Mouse (Mus musculus) regulatory T cell (primary cell): Measurements from ENCODE around the gene Jarid2.

Experiments used
- in situ Hi-C: fragments of 300-600 bp; cut with MboI, MseI; formaldehyde crosslinking; loops from one replicate; pipeline ENCODE4 v1.15.1; 2025; ENCODE audit warnings: high pct_unique_total_duplicates

Gene Jarid2

DNA sequence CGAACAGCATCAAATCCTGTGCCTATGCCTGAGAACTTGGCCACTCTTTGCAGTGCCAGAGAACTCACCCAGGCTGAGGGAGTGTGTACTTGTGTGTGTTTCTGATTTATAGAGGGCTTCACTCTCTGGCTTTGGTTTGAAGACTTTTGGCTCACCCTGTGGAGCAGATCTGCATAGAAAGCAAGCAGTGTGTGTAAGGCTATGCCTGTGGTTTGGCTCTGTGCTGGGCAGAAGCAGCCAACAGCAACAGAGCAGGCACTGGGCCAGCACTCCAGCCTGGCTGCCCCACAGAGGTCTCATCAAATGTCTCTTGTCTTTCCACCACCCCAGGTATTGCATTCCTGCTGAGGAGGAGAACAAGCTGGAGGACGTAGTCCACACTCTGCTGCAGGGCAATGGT, 183.6 kb downstream of the Jarid2 start:
- in situ Hi-C loops: no loop called here

DNA sequence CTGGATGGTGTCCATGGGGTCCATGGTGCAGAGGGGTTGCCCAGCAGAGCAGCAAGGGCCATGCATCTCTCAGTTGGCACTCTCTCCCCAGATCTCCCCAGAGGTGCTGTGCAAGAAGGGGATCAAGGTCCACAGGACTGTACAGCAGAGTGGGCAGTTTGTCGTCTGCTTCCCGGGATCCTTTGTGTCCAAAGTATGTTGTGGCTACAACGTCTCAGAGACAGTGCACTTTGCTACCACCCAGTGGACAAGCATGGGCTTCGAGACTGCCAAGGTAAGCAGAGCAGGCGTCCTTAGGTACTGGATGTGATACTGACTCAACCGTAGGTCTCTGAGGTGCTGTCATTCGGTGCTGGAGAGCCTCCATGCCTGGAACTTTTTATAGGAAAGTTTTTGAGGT, 184.3 kb downstream of the Jarid2 start:
- in situ Hi-C loops: no loop called here

DNA sequence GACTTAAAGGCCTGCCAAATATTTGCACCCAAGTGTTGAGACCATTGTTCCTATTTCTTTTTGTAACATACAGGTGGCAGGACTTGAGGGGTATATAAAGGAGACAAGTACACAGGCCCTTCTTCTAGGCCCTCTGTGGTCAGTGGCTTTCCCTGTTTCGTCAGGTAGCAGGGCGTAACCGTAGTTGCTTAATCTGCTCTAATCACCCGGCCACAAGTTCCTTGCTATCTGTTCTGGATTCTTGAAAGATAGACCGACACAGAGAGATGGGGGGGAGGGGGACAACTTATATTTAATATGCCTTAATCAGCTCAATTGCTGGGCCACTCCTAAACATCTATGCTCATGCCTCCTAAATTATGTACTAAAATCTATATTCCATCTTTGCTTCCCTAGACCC, 186.1 kb downstream of the Jarid2 start:
- in situ Hi-C loops: no loop called here

DNA sequence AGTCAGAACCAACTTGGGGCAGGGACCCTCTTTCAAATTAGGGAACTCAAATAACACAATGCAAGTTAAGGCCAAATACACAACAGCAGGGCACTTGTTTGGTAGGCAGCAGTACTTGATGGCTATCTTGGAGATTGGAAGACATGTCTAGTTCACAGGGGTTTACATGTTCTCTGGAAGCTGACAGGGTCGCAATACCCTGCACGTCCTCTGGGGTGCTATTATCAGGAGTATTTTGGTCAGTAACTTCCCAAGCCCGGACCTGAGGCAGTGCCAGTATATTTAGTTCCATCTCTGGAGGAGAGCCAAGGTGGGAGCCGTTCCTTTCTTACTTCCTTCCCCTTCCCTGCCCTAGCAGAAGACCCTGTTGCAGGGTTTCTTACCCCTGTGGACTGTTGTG, 186.7 kb downstream of the Jarid2 start:
- in situ Hi-C loops: no loop called here

DNA sequence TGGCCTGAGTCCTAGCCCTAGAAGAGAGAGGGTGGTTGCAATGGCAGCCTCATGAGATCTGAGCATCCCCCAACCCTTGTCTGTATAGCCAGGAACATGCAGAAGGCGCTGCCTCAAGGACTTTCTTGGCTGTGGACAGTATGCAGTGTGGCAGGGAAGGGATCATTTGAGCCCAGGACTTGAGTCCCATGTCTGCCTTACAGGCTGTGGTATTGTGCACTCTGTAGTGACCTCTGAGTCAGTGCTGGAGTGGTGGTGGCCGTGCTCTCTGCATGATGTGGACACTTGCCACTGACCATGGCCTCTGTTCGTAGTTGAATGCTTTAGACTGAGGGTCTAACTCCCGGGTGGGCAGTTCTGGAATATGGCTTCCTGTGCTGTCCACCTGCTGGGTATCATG, 187.9 kb downstream of the Jarid2 start:
- in situ Hi-C loops: no loop called here

DNA sequence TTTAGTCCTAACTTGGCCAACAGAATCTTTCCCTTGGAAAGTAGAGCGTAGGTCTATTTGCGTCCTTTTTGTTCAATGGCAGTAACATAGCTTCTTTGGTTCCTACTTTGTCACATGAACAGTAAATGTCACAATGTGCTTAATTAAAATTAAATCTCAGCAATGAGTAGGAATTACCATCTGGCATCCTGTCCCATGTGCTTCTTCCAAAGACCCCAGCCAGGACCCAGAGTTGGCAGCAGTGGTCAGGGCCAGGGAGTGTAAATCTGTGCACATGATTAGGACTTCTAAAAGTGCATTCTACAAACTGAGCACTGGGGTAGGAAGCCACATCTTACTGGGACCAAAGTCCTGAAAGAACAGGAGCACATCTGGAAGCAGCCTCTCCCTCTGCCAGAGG, 189.0 kb downstream of the Jarid2 start:
- in situ Hi-C loops: no loop called here

DNA sequence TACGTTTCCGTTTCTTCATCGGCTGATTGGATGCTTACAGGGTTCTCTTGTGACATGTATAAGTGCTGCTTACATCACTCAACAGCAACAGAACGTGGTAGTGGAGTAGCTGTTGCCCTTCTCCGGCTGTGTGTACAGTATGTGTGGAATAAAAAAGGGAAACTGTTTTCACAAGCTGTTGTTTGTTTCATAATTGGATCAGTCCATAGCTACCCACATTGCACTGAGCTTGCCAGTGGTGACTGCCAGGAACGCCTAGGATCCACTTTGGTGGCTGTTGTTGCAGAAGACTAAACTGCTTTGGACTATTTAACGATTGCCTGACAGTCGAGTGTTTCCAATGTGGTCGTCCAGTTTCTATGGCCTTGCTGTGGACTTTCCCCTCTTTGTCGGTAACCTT, 191.8 kb downstream of the Jarid2 start:
- in situ Hi-C loops: no loop called here

DNA sequence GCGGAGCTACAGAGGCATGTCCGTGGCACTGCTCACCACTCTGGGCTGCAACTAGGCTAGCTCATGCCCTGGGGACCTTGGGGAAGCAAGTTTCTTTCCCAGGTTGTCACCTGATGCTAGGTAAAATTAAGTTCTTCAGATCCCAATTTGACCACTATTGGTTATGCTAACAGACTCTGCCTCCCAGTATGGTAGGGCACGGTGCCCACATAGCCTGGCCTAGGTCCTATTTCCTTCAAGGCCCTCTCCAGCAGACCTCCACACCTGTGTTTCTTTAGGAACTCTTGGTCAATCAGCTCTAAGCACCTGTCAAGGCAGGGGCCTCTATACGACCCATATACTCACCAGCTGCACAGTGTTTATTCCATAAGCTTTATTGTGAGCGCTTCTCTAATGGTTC, 192.4 kb downstream of the Jarid2 start:
- in situ Hi-C loops: no loop called here

DNA sequence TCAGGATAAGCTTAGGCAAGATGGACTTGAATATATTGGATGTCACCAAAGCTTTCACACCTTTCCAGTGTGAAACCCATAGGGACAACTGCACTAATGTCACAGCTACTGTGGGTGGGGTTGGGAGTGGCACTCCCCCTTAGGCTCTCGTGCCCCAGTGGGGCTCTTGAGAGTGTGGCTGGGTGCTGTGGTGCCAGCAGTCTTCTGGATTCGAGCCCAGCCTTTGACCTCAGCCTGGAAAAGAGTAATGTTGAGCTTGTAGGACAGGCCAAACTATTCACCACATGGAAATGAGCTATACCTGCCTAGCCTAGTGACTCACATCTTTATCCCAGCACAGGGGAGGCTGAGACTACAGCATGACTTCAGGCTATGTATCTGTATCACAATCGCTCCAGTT, 194.8 kb downstream of the Jarid2 start:
- in situ Hi-C loops: no loop called here

DNA sequence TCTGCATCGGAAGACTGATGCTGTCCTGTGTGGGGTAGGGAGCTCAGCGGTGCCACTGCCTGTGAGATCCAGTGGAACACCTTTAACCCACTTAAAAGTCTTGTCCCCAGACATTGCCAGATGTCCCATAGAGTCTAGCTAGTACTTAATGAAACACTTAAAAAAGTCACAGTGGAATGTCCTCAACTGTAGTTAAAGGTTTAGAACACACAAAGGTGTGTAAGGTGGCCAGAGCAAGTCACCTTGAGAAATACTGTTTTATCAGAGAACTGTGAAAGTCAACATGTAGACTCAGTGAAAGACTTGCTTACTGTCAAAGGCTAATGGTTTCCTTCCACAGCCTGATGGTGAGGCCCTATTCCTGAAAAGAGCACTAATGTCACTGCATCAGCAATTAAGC, 195.9 kb downstream of the Jarid2 start:
- in situ Hi-C loops: no loop called here

DNA sequence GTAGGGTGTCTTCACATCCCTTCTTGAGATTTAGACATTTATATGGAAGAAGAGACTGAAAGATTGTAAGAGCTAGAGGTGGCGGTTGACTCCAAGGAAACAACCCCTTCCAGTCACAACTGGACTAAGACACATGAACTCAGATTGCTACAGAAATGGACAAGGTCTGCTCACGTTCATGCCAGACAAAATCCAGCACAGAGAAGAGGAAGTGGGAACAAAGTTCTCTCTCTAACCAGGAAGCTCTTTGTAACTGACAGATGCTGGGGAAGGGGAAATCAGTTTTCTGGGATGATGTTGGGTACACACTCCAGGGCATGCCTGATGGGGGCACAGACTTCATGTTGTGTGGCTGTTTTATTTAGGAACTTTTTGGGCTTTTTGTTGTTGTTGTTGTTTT, 197.0 kb downstream of the Jarid2 start:
- in situ Hi-C loops: no loop called here

DNA sequence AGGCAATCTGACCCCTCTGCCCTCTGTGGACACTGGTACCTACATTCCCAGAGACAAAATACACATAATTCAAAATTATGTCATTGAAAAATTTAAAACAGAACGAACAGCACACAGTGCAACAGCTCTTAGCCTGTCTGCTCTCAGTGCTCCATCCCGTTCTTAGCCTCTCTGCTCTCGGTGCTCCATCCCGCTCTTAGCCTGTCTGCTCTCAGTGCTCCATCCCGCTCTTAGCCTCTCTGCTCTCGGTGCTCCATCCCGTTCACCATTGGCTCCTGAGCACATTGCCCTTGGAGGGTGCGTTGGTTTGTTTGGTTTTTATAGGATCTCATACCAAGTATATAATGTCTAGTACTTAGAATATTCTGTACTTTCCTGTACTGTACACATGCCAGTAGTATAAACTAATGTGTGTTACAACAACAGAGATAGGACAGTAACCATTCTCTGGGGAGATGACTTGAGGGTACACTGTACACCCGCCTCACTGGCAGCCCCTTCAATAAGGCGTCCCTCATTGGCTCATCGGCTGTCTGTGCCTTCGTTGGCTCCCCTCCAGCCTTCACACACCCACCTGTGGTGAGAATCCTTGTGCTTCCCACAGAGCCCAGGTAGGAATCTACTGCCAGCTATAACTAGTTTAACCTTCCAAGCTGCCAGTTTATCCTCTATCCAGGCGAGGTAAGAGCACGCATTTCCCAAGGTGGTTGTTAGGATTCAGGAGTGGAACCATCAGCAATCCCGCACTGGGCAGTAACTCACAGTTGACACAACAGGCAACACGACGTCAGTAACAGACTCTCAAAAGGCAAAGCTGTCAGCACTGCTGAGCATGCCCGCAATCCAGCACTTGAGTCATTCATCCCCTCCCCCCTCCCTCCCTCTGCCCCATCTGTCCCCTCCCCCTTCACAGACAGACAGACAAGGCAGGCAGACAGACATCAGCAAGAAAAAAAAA, 203.3 kb downstream of the Jarid2 start:
- in situ Hi-C loops: no loop called here

DNA sequence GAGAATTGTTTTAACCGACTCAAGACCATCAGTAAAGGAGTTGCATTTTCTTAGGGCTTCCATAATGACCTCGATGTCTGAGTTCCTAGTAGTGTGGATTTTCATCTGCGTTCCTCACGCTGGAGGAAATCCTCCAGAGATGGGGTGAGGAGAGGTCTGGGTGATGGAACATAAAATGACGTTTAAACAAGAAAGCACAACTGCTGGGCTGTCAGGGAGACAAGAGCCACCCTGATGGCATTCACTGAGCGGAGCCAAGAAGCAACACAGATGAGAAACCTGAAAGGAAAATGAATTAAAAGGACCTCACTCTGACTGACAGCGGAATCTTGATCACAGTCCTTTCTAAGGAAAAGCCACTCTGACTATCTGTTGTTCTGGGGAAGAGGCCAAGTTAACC, 204.3 kb downstream of the Jarid2 start:
- in situ Hi-C loops: no loop called here

DNA sequence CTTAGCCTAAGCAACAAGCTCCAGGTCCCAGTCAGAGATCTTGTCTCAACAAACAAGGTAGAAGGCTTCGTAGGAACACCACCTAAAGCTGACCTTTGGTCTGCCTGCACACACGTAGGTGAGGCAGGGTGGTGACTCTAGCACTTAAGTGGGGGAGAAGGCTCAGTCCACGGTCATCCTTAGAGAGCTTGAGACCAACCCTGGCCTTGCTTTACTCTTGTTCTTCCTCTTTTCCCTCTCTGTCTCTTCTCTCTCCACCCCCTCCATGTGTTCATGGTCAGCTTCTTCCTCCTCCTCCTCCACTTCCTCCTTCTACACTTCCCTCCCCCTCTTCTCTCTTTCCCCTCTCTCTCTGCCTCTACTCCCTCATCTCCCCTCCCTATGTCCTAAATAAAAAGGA, 208.4 kb downstream of the Jarid2 start:
- in situ Hi-C loops: no loop called here

DNA sequence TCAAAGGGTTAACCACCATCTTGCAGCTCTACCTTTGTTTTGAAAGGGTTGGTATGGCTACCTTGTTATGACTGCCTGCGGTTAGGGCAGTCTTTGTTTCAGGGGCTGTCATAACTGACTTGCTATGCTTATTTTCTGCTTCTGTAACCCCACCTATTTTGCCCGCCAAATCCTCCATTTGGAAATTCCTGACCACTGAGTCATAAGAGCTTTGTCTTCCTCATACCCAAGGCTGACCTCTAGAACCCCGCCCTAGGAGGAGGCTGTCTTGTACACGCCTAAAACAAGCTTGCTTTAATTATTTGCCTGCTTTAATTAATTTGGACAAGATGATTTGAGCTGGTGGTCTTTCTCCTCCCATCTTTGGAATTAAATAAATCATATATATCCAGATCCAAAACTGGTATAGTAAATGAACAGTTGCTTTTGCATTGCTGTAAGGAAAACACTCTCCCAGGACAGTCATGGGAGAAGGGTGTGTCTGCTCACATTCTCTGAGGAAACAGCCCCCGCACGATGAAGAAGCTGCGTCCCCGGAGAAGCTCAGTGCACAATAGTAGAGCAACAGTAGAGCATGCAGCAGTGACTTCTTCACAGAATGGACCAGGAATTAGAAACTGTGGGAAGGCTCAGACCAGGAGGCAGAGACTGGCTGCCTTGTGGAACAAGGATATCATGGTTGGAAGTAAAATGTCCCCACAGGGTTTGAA, 210.2 kb downstream of the Jarid2 start:
- in situ Hi-C loops: no loop called here

DNA sequence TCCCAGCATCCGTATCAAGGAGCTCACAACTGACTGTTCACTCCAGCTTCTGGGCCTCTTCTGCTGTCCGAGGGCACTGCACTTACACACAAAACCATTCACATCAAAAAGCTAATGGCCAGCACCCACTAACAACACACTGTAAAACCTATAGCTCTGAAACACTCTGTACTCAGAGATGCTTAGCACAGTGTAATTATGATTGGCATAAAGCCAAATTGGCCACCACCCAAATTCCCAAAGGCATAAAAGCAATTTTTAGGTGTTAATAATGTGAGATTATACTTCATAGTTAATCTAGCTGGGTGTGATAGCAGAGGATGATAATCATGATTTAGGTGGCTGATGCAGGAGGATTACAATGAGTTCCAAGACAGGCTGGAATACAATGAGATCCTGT, 214.3 kb downstream of the Jarid2 start:
- in situ Hi-C loops: no loop called here

DNA sequence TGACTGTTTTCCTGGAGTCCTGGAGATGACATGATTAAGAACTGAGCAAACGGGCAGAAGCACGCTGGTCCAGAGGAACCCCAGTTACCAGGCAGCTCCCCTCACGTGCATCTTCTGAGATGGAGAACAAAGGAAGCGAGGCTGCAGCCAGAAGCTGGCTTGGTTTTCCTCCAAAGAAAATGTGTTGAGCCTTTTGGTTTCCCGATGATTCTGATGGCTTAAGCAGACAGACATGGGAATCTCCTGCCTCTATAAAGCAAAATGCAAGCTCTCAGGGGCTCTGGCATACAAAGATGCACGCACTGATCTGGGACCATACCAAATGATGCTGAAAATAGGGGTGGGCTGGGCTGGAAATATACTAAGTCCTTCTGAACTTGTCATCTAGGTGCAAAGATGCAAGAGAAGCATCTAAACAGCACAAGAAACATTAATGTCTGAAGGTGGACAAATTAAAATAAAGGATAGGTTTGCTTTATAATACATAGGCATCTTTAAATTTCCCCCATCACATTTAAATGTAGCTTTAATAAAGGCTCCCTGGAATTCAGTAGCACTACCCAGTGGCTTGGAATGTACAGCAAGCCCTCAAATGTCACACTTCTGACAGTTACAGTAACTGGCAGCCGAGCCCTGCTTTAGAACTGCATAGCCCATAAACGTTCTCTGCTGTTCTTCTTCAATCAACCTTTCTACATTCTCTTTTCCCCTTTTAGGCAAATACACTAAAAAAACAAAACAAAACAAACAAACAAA, 217.8 kb downstream of the Jarid2 start:
- in situ Hi-C loops: no loop called here

DNA sequence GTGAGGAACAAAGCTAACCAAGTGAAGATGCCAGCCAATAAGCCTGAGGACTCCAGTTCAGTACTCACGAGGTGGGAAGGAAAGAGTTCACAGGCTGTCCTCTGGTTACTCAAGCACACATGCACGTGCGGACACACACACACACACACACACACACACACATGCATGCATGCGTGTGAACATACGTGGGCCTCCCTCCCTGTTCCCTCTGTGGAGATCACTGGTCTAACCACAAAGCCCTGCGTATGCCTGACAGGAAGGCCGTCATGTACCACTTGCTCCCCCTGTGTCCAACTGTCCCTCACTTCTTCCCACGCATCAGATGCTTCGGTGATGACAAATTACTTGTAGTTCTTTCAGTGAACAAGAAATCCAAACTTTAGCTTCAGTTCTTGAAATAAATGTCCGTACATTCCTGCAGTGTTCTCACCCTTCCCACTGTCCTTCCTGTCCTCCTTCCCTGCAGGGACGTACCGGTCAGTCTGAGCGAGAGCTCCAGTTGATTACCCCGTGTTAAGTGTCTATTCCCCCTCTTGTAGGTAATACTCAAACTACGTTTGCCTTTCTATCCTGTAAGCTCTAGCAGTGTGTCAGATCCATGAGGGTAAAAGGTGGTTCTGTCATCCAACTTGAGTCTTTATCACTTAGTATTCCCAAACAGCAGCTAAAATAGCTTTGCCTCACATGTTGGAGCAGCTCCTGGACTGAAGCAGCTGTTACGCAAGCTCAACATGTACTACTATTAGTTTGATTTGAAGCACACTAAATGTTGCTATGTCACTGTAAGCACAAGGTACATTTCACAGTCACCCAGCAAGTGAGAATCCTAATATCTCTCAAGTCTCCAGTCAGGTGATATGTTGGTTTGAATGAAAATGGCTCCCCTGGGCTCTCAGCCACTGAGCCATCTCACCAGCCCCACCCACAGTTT, 219.3 kb downstream of the Jarid2 start:
- in situ Hi-C loops: no loop called here

DNA sequence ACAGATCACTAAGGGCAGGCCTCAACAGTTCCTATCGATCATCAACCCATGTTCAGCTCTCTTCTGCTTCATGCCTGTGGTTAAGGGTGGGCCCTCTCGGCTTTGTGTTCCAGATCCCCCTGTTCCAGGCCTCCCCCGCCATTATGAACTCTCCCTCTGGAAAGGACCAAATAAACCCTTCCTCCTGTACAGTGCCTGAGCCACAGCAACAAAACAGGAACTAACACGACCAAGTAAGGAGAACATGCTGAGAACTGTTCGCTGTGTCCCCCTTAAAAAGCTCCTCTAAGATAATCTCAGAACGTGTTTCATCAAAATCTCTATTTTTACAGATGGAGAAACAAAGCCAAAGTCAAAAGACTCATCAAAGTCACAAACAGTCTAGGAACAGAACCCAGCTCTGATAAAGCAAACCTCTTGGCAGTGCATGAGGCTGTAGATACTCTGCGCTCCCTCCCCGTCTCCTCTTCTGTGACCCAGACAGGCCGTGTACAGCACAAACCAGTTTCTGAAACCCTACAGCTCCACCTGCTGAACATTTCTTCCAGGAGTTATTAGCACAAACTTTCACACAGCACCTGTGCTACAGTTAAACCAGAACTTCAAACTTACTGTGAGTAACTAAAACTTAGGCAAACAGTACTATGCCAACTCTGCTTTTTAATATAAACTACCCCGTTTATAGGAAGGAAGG, 223.3 kb downstream of the Jarid2 start:
- in situ Hi-C loops: no loop called here

DNA sequence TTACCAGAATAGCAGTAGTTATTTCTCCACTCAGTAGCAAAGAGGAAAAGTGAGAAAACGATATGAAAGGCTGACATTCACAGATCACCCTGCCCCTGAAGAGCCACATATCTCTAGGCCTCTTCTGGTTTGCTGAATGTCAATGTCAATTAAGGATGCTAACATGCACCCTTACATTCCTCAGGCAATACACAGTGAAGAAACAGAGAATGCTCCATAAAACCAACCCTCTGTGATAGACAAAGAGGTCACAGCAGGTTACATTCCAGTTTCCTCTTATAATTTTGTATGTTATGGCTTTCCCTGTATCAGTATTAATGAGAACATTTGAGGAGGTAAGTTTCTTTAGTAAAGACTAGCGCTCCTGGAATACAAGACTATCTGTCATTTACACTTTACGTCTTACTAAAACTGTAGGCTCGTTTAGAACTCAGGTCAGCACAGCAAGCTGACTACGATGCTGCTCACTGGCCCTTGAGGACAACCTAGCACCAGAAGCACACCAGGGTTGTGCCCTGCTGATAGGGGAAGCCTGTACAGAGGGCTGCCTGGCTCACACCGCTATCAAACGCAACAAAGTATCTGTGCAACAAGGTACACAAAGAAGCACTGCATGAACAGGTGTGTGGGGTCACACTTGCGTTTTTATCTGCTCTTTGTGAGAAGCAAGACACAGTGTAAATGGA, 224.4 kb downstream of the Jarid2 start:
- in situ Hi-C loops: no loop called here
